Mouse (Mus musculus): ENCODE measurements around the gene Secisbp2.

GRCm38 (mm10) chr13:51710738-51711137 is 59.2 kb downstream of the Secisbp2 start:
- no peak for TF ChIP-seq POLR2A (IDR thresholded peaks at IDR 0.05; ENCODE audit: extremely low read depth, insufficient read depth, low read length)
- TF ChIP-seq CTCF (IDR thresholded peaks at IDR 0.05; ENCODE audit: extremely low read depth, insufficient read depth, low read length), result no peak
